Mouse (Mus musculus) spleen, adult 2 months (tissue): ENCODE results near the gene Cdk2ap1. TPM values are rescaled to one million over a fixed set of nuclear protein-coding genes. Genes with fewer than 3 reads are reported as not detected.
"Not testable (repeated sequence)": the region's sequence is repeated elsewhere in the genome, so short reads cannot be mapped to it uniquely, and the experiment has no call there.

Source experiments
- DNase-seq, 2 experiments: peaks; one replicate each; pipeline versions ENCODE4 v3.0.0 to v3.0.0-alpha.2; 2012 to 2021; ENCODE audit warnings: low spot score in 2 of 2, low read depth in 1 of 2
- H3K27ac ChIP-seq: fragments of 200-500 bp; 2 replicates; pipeline ENCODE4 v1.5.1; 2012; ENCODE audit warnings: low read length, inconsistent platforms; ENCODE audit not compliant: insufficient read depth
- H3K27me3 ChIP-seq: fragments of 200-500 bp; 2 replicates; pipeline ENCODE4 v1.6.1; 2012; ENCODE audit warnings: mild to moderate bottlenecking, moderate library complexity, low read length, inconsistent platforms; ENCODE audit not compliant: control insufficient read depth, insufficient read depth
- H3K36me3 ChIP-seq: fragments of 200-500 bp; 2 replicates; pipeline ENCODE4 v1.6.1; 2012; ENCODE audit warnings: mild to moderate bottlenecking, low read length, inconsistent platforms; ENCODE audit not compliant: control insufficient read depth, insufficient read depth
- H3K4me1 ChIP-seq: fragments of 200-500 bp; 2 replicates; pipeline ENCODE4 v1.6.1; 2011; ENCODE audit warnings: inconsistent platforms; ENCODE audit not compliant: control insufficient read depth, insufficient read depth, insufficient read length
- H3K4me3 ChIP-seq: fragments of 200-500 bp; 2 replicates; pipeline ENCODE4 v1.5.1; 2011; ENCODE audit warnings: mild to moderate bottlenecking, inconsistent platforms; ENCODE audit not compliant: insufficient read depth, insufficient read length; ENCODE audit errors: extremely low read depth
- CTCF ChIP-seq: fragments of 200-500 bp; IDR thresholded peaks from 2 replicates; pipeline ENCODE4 v1.5.1; 2011; ENCODE audit warnings: mild to moderate bottlenecking, inconsistent platforms; ENCODE audit not compliant: insufficient read depth, insufficient read length, insufficient replicate concordance; ENCODE audit errors: extremely low read depth
- POLR2A ChIP-seq: fragments of 200-500 bp; IDR thresholded peaks from 2 replicates; pipeline ENCODE4 v1.6.1; 2011; ENCODE audit warnings: low read depth, low read length, inconsistent platforms
- WGBS: fragments of 180-500 bp; shearing (Covaris S2); methylation state at CpG from one replicate; pipeline ENCODE4 v1.1.7; 2018; 5-methylcytosine and 5-hydroxymethylcytosine counted together
- polyA plus RNA-seq: library from polyadenylated mRNA; depleted of rRNA; stranded (reverse); fragments of >200 nt; gene quantifications from 2 replicates; pipeline ENCODE4 v1.2.3, GENCODE M21; 2012

Cdk2ap1 gene
- polyA plus RNA-seq, 1 experiment = 60.4 TPM

GRCm38 (mm10) chr5:124317648-124318047 lies 45.2 kb downstream of the Cdk2ap1 start:
- Histone ChIP-seq H3K4me1 (no peaks in the 10 kb centered on the region), H3K27ac (no peak overlapping the region), H3K27me3 (no peaks in the 10 kb centered on the region), H3K36me3 (peaks cover 13% of the 10 kb centered on the region), H3K4me3 (no peak overlapping the region)
- 84% methylated on average over 7 of the region's 7 CpGs for WGBS
- TF ChIP-seq CTCF (no peak), POLR2A (no peak)
- no peak for DNase-seq

DNA sequence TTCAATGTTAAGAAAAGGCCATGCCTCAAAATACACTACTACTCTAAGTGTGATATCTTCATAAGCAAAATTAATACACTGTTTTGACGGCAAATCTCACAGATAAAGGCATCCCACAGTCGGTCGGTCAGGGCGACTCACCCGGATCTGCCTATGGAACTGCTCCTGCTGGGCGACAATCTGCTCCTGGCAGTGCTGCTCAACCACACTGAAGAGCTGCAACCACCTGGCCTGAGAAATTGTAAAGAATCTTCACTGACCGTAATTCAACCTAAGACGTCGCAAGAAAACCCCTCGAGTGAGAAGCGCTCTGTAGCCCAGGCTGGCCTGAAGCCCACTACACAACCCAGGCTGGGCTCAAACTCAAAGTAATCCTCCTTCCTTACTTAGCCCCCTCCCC lies 46.9 kb downstream of the Cdk2ap1 start:
- no peak overlapping the region for H3K27ac ChIP-seq
- H3K27me3 ChIP-seq = no peaks in the 10 kb centered on the region
- DNase-seq = no peak
- H3K4me1 ChIP-seq = no peaks in the 10 kb centered on the region
- TF ChIP-seq POLR2A = no peak
- no peak for TF ChIP-seq CTCF
- H3K4me3 ChIP-seq = no peak overlapping the region
- WGBS = 96% methylated on average over 11 of the region's 11 CpGs
- H3K36me3 ChIP-seq = peaks cover 20% of the 10 kb centered on the region

GRCm38 (mm10) chr5:124315498-124315897 lies 47.4 kb downstream of the Cdk2ap1 start:
- no peak for TF ChIP-seq POLR2A
- no peak for TF ChIP-seq CTCF
- Histone ChIP-seq H3K27me3 (no peaks in the 10 kb centered on the region), H3K27ac (no peak overlapping the region), H3K36me3 (peaks cover 22% of the 10 kb centered on the region), H3K4me1 (no peaks in the 10 kb centered on the region), H3K4me3 (no peak overlapping the region)
- WGBS = 96% methylated on average over 9 of the region's 9 CpGs
- no peak for DNase-seq

DNA sequence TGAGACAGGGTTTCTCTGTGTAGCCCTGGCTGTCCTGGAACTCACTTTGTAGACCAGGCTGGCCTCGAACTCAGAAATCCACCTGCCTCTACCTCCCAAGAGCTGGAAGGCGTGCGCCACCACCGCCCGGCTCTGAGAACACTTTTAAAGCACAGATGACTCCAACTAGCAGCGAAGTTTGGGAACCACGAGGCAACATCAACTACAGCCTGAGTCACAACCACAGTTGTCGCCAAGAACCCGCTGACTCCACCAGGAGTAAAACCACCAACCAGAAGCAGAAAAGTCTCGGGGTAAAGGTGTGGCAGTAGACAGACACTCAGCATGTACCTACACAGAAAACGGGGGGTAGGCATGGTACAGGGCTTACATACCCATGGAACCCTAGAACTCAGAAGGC lies 52.8 kb downstream of the Cdk2ap1 start:
- Histone ChIP-seq H3K4me1 (no peaks in the 10 kb centered on the region), H3K36me3 (peaks cover 27% of the 10 kb centered on the region), H3K4me3 (no peak overlapping the region), H3K27ac (no peak overlapping the region), H3K27me3 (no peaks in the 10 kb centered on the region)
- TF ChIP-seq CTCF (no peak), POLR2A (no peak)
- DNase-seq = no peak
- WGBS = 90% methylated on average over 11 of the region's 11 CpGs

- TF ChIP-seq POLR2A (no peak), CTCF (no peak)
- Histone ChIP-seq H3K4me1 (no peaks in the 10 kb centered on the region), H3K27ac (no peak overlapping the region), H3K27me3 (no peaks in the 10 kb centered on the region), H3K4me3 (no peak overlapping the region), H3K36me3 (peaks cover 29% of the 10 kb centered on the region)
- no peak for DNase-seq
- WGBS = 95% methylated on average over 10 of the region's 10 CpGs
Measured at GRCm38 (mm10) chr5:124309155-124309554, 53.7 kb downstream of the Cdk2ap1 start.

DNA sequence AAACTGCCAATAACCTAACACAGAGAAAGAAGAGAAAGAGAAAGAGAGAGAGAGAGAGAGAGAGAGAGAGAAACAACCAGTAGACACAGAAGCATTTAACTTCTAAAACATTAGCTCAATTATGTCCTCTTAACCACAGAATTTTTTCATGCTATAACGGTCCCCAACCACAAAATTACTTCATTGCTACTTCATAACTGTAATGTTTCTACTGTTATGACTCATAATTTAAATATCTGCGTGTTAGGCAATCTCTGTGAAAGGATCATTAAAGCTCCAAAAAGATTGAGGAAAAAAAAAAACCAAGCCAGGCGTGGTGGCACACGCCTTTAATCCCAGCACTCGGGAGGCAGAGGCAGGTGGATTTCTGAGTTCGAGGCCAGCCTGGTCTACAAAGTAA lies 60.0 kb downstream of the Cdk2ap1 start:
- WGBS = 57% methylated on average over 6 of the region's 6 CpGs

GRCm38 (mm10) chr5:124300132-124300531 lies 62.8 kb downstream of the Cdk2ap1 start:
- Histone ChIP-seq H3K36me3 (peaks cover 23% of the 10 kb centered on the region), H3K27ac (no peak overlapping the region), H3K4me1 (no peaks in the 10 kb centered on the region), H3K27me3 (no peaks in the 10 kb centered on the region), H3K4me3 (no peak overlapping the region)
- TF ChIP-seq CTCF (no peak), POLR2A (no peak)
- 91% methylated on average over 4 of the region's 4 CpGs for WGBS
- DNase-seq = no peak

More for the DNA sequence above, 60.0 kb downstream of the Cdk2ap1 start:
- H3K36me3 ChIP-seq = peaks cover 23% of the 10 kb centered on the region
- H3K4me1 ChIP-seq, H3K27me3 ChIP-seq, H3K27ac ChIP-seq, H3K4me3 ChIP-seq, DNase-seq: not testable (repeated sequence)
